In genomic region chr9:71897399-71897798, GRCm38 (mm10) we compare ENCODE assay signal across 8 mouse cellular contexts.
DNase-seq lines count a peak whose midpoint lies in the region; ATAC-seq and TF ChIP-seq lines count a peak whose summit lies in the region.

No protein-coding gene starts in this region.

- peak; percentile 80 for ATAC-seq in forebrain, embryonic 13.5 days
- ATAC-seq in intestine, embryonic 15.5 days, result no peak
- ATAC-seq in inflammation-experienced regulatory T-cells, adult 6 months, result no peak
- no peak for ATAC-seq in granulocyte monocyte progenitor cell, adult 5-6 weeks (replicated peaks; ENCODE audit: poor library complexity, severe bottlenecking)

- no peaks in the 10 kb centered on the region for H3K36me3 ChIP-seq in forebrain, embryonic 13.5 days (ENCODE audit: poor library complexity, severe bottlenecking)
- H3K36me3 ChIP-seq in intestine, embryonic 15.5 days, result no peaks in the 10 kb centered on the region
- H3K36me3 ChIP-seq in myocyte (ENCODE audit: control insufficient read depth, insufficient read depth), result no peaks in the 10 kb centered on the region

- no peaks in the 10 kb centered on the region for H3K9me3 ChIP-seq in forebrain, embryonic 13.5 days (replicated peaks)
- H3K9me3 ChIP-seq in intestine, embryonic 15.5 days, result no peaks in the 10 kb centered on the region

- WGBS in forebrain, embryonic 13.5 days, result 7% methylated on average over 1 of the region's 1 CpGs
- 70% methylated on average over 1 of the region's 1 CpGs for WGBS in intestine, embryonic 15.5 days

- no peak overlapping the region for H3ac ChIP-seq in myocyte (ENCODE audit: control insufficient read depth, insufficient read length)

- peak overlapping the region; percentile 73 for H3K27ac ChIP-seq in forebrain, embryonic 13.5 days
- peak overlapping the region; percentile 27; the same call in 1 of the 2 replicates for H3K27ac ChIP-seq in intestine, embryonic 15.5 days

- H3K27me3 ChIP-seq in forebrain, embryonic 13.5 days, result no peaks in the 10 kb centered on the region
- H3K27me3 ChIP-seq in intestine, embryonic 15.5 days (replicated peaks), result no peaks in the 10 kb centered on the region
- H3K27me3 ChIP-seq in myocyte (ENCODE audit: control insufficient read depth, insufficient read depth, insufficient read length), result no peaks in the 10 kb centered on the region

- DNase-seq in right cerebral cortex, postnatal 10 days (ENCODE audit: low spot score in 2 of 2), result peak; percentile 38 to 60
- no peak for DNase-seq in right cerebral cortex, postnatal 4 days
- DNase-seq in urinary bladder, postnatal 36 days (ENCODE audit: low spot score in 2 of 2), result no peak

- H3K9ac ChIP-seq in forebrain, embryonic 13.5 days, result 0 out of 2 replicates have a peak overlapping the region, but pooled peaks have one; percentile 21
- no peak overlapping the region for H3K9ac ChIP-seq in intestine, embryonic 15.5 days

- H3K4me2 ChIP-seq in forebrain, embryonic 13.5 days, result no peak overlapping the region
- no peak overlapping the region for H3K4me2 ChIP-seq in intestine, embryonic 15.5 days (replicated peaks)
- no peak overlapping the region for H3K4me2 ChIP-seq in myocyte (ENCODE audit: low read depth)

- TF ChIP-seq POLR2A in myocyte (IDR thresholded peaks at IDR 0.05; ENCODE audit: insufficient read length, low read depth), result no peak

- peaks cover 44% of the 10 kb centered on the region for H3K4me1 ChIP-seq in forebrain, embryonic 13.5 days
- H3K4me1 ChIP-seq in intestine, embryonic 15.5 days (replicated peaks), result 0 out of 2 replicates have a peak, but pooled peaks cover 5% of the 10 kb centered on the region

- no peak overlapping the region for H3K4me3 ChIP-seq in forebrain, embryonic 13.5 days
- no peak overlapping the region for H3K4me3 ChIP-seq in intestine, embryonic 15.5 days (replicated peaks)
- no peak overlapping the region for H3K4me3 ChIP-seq in myocyte

- H3K79me2 ChIP-seq in myocyte (ENCODE audit: control insufficient read depth, insufficient read depth), result peaks cover 26% of the 10 kb centered on the region

TF ChIP-seq in myocyte, 11 proteins besides CTCF, POLR2A, EP300 and RAD21:
- no peak for TF ChIP-seq REST (IDR thresholded peaks at IDR 0.05; ENCODE audit: insufficient read depth, insufficient read length)
- no peak for TF ChIP-seq SRF (IDR thresholded peaks at IDR 0.05; ENCODE audit: control insufficient read depth, insufficient read length, low read depth)
- TF ChIP-seq TCF3 (IDR thresholded peaks at IDR 0.05; ENCODE audit: insufficient read length, low read depth), result no peak
- TF ChIP-seq MYOG (IDR thresholded peaks at IDR 0.05; ENCODE audit: control insufficient read depth in 1 of 3, insufficient read depth in 1 of 3, insufficient read length in 2 of 3, low read depth in 2 of 3), result peak in 2 of 3 experiments; percentile 30 to 36
- no peak for TF ChIP-seq CEBPB (IDR thresholded peaks at IDR 0.05; ENCODE audit: insufficient read depth, poor library complexity, severe bottlenecking)
- TF ChIP-seq MAX (IDR thresholded peaks at IDR 0.05; ENCODE audit: low read depth), result no peak
- TF ChIP-seq MYOD1 (IDR thresholded peaks at IDR 0.05; ENCODE audit: control insufficient read depth in 1 of 3, insufficient read length in 2 of 3, low read depth in 2 of 3), result peak; percentile 31 to 64 (median 54)
- no peak for TF ChIP-seq E2F4 (IDR thresholded peaks at IDR 0.05; ENCODE audit: insufficient read depth)

Comparison
In these comparisons a context has a peak if more than half of its experiments do, and no peak if none do; other contexts are left out.
1. DNase-seq: peak in right cerebral cortex, postnatal 10 days (2 of 2); none in right cerebral cortex, postnatal 4 days (single experiment) and urinary bladder, postnatal 36 days (0 of 2).